Mouse (Mus musculus): ENCODE results near the gene Zfand6. TPM values are rescaled to one million over a fixed set of nuclear protein-coding genes. Genes with fewer than 3 reads are reported as not detected.

The Zfand6 gene
- polyA plus RNA-seq, 1 experiment from 2014 or later, result 181 TPM

- Histone ChIP-seq H3K27me3 (no peaks in the 10 kb centered on the region), H3K4me3 (peak overlapping the region; percentile 67), H3K4me1 (replicated peaks) (peaks cover 12% of the 10 kb centered on the region), H3K36me3 (no peaks in the 10 kb centered on the region), H3K9me3 (no peaks in the 10 kb centered on the region), H3K27ac (replicated peaks) (peak overlapping the region; percentile 67), H3K4me2 (peak overlapping the region; percentile 99), H3K9ac (peak overlapping the region; percentile 64)
- WGBS, result 9% methylated on average over 19 of the region's 19 CpGs
- peak; percentile 60; the same call in 1 of the 2 replicates for ATAC-seq (ENCODE audit: low FRiP score, low read depth)
These were observed 84.6 kb downstream of the Zfand6 start for GRCm38 (mm10) chr7:84605033-84605687.

GRCm38 (mm10) chr7:84604501-84604900 is 85.3 kb downstream of the Zfand6 start:
- H3K9ac ChIP-seq, result no peak overlapping the region
- H3K4me3 ChIP-seq, result no peak overlapping the region
- no peaks in the 10 kb centered on the region for H3K27me3 ChIP-seq
- no peaks in the 10 kb centered on the region for H3K36me3 ChIP-seq
- H3K4me2 ChIP-seq, result peak overlapping the region; percentile 99
- no peak for ATAC-seq (ENCODE audit: low FRiP score, low read depth)
- no peaks in the 10 kb centered on the region for H3K9me3 ChIP-seq
- 68% methylated on average over 3 of the region's 3 CpGs for WGBS
- no peak overlapping the region for H3K27ac ChIP-seq (replicated peaks)
- peaks cover 12% of the 10 kb centered on the region for H3K4me1 ChIP-seq (replicated peaks)

DNA sequence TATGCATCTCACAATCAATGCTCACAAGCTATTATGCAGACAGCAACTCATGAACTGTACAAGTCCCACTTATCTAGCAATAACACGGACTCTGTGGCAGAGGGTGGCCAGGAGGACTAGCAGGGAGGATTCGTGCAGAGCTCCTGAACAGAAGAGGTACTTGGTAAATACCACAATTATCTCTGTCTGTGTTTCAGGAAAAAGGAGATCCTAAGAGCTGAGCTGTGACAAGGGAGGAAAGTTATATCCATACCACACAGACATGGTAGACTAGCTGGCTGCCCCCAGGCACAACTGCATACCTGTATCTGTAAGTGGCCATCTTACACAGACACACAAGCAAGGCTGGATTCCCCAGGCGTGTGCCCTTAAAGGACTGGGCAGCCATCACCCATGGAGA is 88.4 kb downstream of the Zfand6 start:
- no peak overlapping the region for H3K27ac ChIP-seq (replicated peaks)
- no peak overlapping the region for H3K4me3 ChIP-seq
- H3K4me1 ChIP-seq (replicated peaks), result peaks cover 12% of the 10 kb centered on the region
- H3K27me3 ChIP-seq, result no peaks in the 10 kb centered on the region
- WGBS, result 86% methylated on average over 3 of the region's 3 CpGs
- H3K9me3 ChIP-seq, result no peaks in the 10 kb centered on the region
- no peaks in the 10 kb centered on the region for H3K36me3 ChIP-seq
- ATAC-seq (ENCODE audit: low FRiP score, low read depth), result no peak
- H3K9ac ChIP-seq, result no peak overlapping the region
- H3K4me2 ChIP-seq, result no peak overlapping the region

DNA sequence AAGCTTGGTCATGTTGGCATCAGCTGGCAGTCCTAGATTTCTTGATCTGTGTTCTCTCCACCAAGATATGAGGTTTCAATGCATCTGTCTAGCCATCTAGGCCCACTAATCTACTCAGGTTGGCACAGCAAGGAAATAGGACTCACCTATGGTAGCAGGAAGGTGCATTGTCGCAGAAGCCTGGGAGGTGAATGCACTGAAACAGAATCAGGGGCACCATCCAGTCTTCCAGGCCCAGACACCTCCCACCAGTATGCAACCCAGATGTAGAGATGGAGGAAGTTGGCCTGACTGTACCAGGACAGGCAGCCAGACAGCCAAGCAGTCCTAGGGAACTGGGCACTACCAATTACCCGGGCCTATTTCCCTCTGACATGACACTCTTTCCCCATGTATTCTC is 89.1 kb downstream of the Zfand6 start:
- no peak overlapping the region for H3K9ac ChIP-seq
- H3K36me3 ChIP-seq, result no peaks in the 10 kb centered on the region
- H3K4me3 ChIP-seq, result no peak overlapping the region
- WGBS, result 97% methylated on average over 2 of the region's 2 CpGs
- no peaks in the 10 kb centered on the region for H3K9me3 ChIP-seq
- H3K4me1 ChIP-seq (replicated peaks), result peaks cover 12% of the 10 kb centered on the region
- ATAC-seq (ENCODE audit: low FRiP score, low read depth), result no peak
- H3K27me3 ChIP-seq, result no peaks in the 10 kb centered on the region
- no peak overlapping the region for H3K27ac ChIP-seq (replicated peaks)
- H3K4me2 ChIP-seq, result no peak overlapping the region

DNA sequence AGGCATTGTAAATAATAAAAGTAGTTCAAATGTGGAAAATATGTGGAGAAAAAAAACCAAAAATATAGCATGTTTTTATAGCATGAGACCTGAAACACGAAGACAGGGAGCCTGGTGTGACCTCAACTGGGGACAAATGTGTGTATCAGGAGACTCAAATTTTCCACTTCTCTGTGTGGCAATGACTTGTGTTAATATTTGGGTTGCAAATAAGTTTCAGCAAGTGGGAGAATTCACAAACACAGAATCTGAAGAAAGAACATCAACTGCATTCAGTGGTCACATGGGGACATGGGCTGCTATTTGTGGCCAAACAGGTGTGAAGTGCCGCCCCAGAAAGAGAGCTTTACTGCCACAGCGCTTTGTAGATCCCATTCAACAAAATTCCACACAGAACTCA is 93.1 kb downstream of the Zfand6 start:
- H3K9ac ChIP-seq, result no peak overlapping the region
- no peak overlapping the region for H3K4me3 ChIP-seq
- no peak overlapping the region for H3K27ac ChIP-seq (replicated peaks)
- no peaks in the 10 kb centered on the region for H3K27me3 ChIP-seq
- H3K36me3 ChIP-seq, result no peaks in the 10 kb centered on the region
- H3K4me1 ChIP-seq (replicated peaks), result peaks cover 3% of the 10 kb centered on the region; the same call in 1 of the 2 replicates
- no peak for ATAC-seq (ENCODE audit: low FRiP score, low read depth)
- no peak overlapping the region for H3K4me2 ChIP-seq
- 84% methylated on average over 3 of the region's 3 CpGs for WGBS
- no peaks in the 10 kb centered on the region for H3K9me3 ChIP-seq

- no peak overlapping the region for H3K4me3 ChIP-seq
- H3K4me2 ChIP-seq, result no peak overlapping the region
- H3K9ac ChIP-seq, result no peak overlapping the region
- H3K36me3 ChIP-seq, result no peaks in the 10 kb centered on the region
- 82% methylated on average over 3 of the region's 3 CpGs for WGBS
- H3K27me3 ChIP-seq, result no peaks in the 10 kb centered on the region
- peaks cover 3% of the 10 kb centered on the region; the same call in 1 of the 2 replicates for H3K4me1 ChIP-seq (replicated peaks)
- no peak overlapping the region for H3K27ac ChIP-seq (replicated peaks)
- H3K9me3 ChIP-seq, result no peaks in the 10 kb centered on the region
- no peak for ATAC-seq (ENCODE audit: low FRiP score, low read depth)
These were observed 93.8 kb downstream of the Zfand6 start for GRCm38 (mm10) chr7:84596002-84596401.

DNA sequence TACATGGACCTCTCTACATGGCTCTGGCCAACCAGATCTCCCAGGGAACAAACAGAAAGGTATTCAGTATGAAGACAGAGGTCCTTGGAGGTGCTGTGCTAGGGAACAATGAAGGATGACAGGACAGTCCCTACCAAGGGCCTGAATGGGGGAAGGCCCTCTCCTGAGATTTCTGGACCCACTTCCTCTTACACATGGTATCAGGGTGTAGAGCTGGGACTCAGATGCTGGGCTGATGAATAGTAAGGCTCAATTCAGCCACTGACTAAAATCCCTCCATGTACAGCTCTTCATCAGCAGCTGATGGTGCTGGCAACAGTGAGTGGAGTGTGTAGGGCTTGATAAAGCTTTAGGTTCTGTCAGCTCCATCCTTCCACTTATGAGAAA is 94.8 kb downstream of the Zfand6 start:
- no peaks in the 10 kb centered on the region for H3K36me3 ChIP-seq
- no peak for ATAC-seq (ENCODE audit: low FRiP score, low read depth)
- no peak overlapping the region for H3K9ac ChIP-seq
- H3K4me3 ChIP-seq, result no peak overlapping the region
- no peaks in the 10 kb centered on the region for H3K27me3 ChIP-seq
- no peaks in the 10 kb centered on the region for H3K9me3 ChIP-seq
- H3K4me2 ChIP-seq, result no peak overlapping the region
- H3K27ac ChIP-seq (replicated peaks), result no peak overlapping the region
- peaks cover 3% of the 10 kb centered on the region; the same call in 1 of the 2 replicates for H3K4me1 ChIP-seq (replicated peaks)

GRCm38 (mm10) chr7:84594087-84594916 is 95.5 kb downstream of the Zfand6 start:
- no peak overlapping the region for H3K9ac ChIP-seq
- no peaks in the 10 kb centered on the region for H3K36me3 ChIP-seq
- H3K9me3 ChIP-seq, result no peaks in the 10 kb centered on the region
- no peak overlapping the region; the same call in 1 of the 2 replicates for H3K4me2 ChIP-seq
- WGBS, result 46% methylated on average over 8 of the region's 8 CpGs
- ATAC-seq (ENCODE audit: low FRiP score, low read depth), result peak; percentile 87
- H3K4me3 ChIP-seq, result no peak overlapping the region
- H3K4me1 ChIP-seq (replicated peaks), result peaks cover 3% of the 10 kb centered on the region; the same call in 1 of the 2 replicates
- H3K27me3 ChIP-seq, result no peaks in the 10 kb centered on the region
- H3K27ac ChIP-seq (replicated peaks), result no peak overlapping the region

GRCm38 (mm10) chr7:84591347-84591746 is 98.4 kb downstream of the Zfand6 start:
- no peak for ATAC-seq (ENCODE audit: low FRiP score, low read depth)
- Histone ChIP-seq H3K27me3 (no peaks in the 10 kb centered on the region), H3K4me3 (no peak overlapping the region), H3K4me1 (replicated peaks) (peaks cover 3% of the 10 kb centered on the region; the same call in 1 of the 2 replicates), H3K9me3 (no peaks in the 10 kb centered on the region), H3K36me3 (no peaks in the 10 kb centered on the region), H3K27ac (replicated peaks) (no peak overlapping the region), H3K9ac (no peak overlapping the region), H3K4me2 (no peak overlapping the region)
- WGBS, result 95% methylated on average over 3 of the region's 3 CpGs

DNA sequence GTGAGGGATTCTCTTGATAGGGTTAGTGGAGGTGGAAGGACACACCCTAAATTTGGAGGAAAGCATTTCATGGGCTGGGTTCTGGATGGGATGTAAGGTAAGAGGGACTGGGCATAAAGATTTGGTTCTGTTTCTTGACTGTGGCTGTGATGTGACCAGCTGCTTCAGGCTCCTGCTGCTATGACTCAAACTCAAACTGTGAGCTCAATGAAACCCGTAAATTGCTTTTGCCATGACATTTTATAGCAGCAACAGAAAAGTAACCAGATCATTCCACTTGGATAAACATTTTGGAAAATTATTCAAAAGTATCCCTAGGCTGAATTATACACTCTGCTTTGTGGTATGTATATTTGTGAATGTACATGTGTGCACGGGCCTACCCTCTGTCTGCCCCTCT is 99.1 kb downstream of the Zfand6 start:
- ATAC-seq (ENCODE audit: low FRiP score, low read depth), result no peak
- H3K36me3 ChIP-seq, result no peaks in the 10 kb centered on the region
- no peak overlapping the region for H3K4me3 ChIP-seq
- no peak overlapping the region for H3K27ac ChIP-seq (replicated peaks)
- H3K9me3 ChIP-seq, result no peaks in the 10 kb centered on the region
- no peak overlapping the region for H3K9ac ChIP-seq
- peaks cover 3% of the 10 kb centered on the region; the same call in 1 of the 2 replicates for H3K4me1 ChIP-seq (replicated peaks)
- H3K4me2 ChIP-seq, result no peak overlapping the region
- H3K27me3 ChIP-seq, result no peaks in the 10 kb centered on the region
- WGBS, result 78% methylated on average over 2 of the region's 2 CpGs

DNA sequence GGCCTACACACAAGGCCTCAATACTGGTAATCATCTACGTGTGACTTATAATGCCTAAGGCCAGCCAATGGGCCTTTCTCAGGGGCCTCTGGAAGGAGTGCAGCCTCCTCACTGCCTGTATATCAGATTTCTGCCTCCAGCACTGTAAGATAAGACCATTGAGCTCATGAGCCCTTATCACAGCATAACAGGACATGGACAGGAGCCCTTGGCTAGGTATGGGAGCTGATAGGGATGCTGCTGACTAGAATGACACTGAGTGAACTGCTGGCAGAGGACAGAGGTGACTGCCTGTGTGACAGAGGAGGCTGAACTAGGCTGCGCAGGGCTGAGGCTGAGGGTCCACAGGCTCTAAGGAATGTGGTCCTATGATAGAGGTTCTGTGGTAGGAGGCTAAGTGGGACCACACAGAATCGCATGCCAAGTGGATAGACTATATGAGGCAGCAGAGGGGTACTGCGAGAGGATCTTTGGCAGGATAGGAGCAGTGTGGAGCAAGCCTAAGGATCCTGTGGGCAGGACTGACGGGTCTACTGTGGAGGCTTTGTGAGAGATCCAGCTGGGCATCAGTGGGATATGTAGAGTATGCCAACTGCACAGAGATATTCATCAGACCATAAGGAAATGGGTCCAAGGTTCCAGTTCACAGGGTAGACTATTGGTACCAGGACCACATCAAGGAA is 102.5 kb downstream of the Zfand6 start:
- 86% methylated on average over 5 of the region's 5 CpGs for WGBS
- no peaks in the 10 kb centered on the region for H3K4me1 ChIP-seq (replicated peaks)
- H3K27me3 ChIP-seq, result no peaks in the 10 kb centered on the region
- no peak overlapping the region for H3K4me2 ChIP-seq
- no peak overlapping the region for H3K4me3 ChIP-seq
- H3K27ac ChIP-seq (replicated peaks), result no peak overlapping the region
- H3K36me3 ChIP-seq, result no peaks in the 10 kb centered on the region
- ATAC-seq (ENCODE audit: low FRiP score, low read depth), result no peak
- H3K9ac ChIP-seq, result no peak overlapping the region
- H3K9me3 ChIP-seq, result no peaks in the 10 kb centered on the region
